Comparison of ENCODE assay signal across 15 mouse cellular contexts in genomic region chr17:47949441-47949840, GRCm38 (mm10).
"Had no signal": no experiment of that assay in that cellular context is flagged by ENCODE, and none has a peak within 500 bp of the region (broad histone marks: within the 10 kb centered on the region; RNA-seq: fewer than 3 reads in every experiment).

No protein-coding gene starts in this region.

- DNase-seq: gastrocnemius, postnatal 14 days; gastrocnemius, postnatal 36 days; heart, adult 11 months; heart, adult 2 months; heart, postnatal 14 days; heart, postnatal 36 days; kidney, adult 11 months; kidney, adult 2 months; kidney, adult 9 months; kidney, postnatal 14 days; kidney, postnatal 36 days; layer of hippocampus, adult 9-11 months; layer of hippocampus, postnatal 36 days; liver; liver, embryonic 13.5 days had no signal
